ENCODE assay signal across 9 mouse cellular contexts in the genomic region with DNA sequence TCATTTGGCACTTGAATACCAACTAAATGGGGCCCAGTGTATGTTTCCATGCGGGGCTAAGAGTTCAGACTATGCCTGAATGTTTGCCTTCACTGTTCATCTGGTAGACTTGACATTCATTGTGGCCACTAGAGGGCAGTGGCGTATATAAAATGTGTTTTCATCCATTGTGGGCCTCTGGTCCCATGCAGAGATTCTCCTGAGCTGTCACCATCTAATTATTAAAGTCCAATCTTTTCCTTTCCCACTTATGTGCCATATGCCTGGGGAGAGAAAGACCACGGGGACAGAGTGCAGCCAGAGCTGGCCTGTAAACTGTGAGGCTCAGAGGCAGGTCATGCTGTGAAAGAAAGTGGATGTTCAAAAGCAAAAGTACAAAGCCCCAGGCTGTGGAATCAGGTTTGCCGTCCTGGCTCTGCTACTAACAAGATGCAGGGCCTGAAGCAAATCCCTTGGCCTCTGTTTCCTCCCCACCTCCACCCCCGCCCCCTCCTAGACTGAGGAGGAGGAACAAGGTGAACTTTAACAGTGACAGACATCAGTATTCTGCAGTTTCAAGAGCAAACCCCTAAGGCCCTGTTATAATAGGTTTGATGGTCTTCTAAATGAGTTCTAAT.
DNase-seq lines count a peak whose midpoint lies in the region; ATAC-seq and TF ChIP-seq lines count a peak whose summit lies in the region.
"Had no signal": no experiment of that assay in that cellular context is flagged by ENCODE, and none has a peak within 500 bp of the region (broad histone marks: within the 10 kb centered on the region; RNA-seq: fewer than 3 reads in every experiment).

No protein-coding gene starts in this region.

- H3K4me2 ChIP-seq in intestine, postnatal 0 days (replicated peaks; ENCODE audit: low read depth): no peak overlapping the region
- no peak overlapping the region for H3K4me2 ChIP-seq in midbrain, postnatal 0 days (ENCODE audit: low read depth, low read length, poor library complexity, severe bottlenecking)
- H3K4me2 ChIP-seq: embryonic facial prominence, embryonic 13.5 days had no signal

- H3K27ac ChIP-seq in intestine, postnatal 0 days (ENCODE audit: low read depth, low read length): no peak overlapping the region
- no peak overlapping the region for H3K27ac ChIP-seq in midbrain, postnatal 0 days (ENCODE audit: low read depth, low read length)
- H3K27ac ChIP-seq: embryonic facial prominence, embryonic 13.5 days had no signal

- H3K27me3 ChIP-seq in intestine, postnatal 0 days (replicated peaks; ENCODE audit: control insufficient read depth, insufficient read depth, low read length): no peaks in the 10 kb centered on the region
- H3K27me3 ChIP-seq in midbrain, postnatal 0 days (ENCODE audit: insufficient read depth, low read length): no peaks in the 10 kb centered on the region
- H3K27me3 ChIP-seq: embryonic facial prominence, embryonic 13.5 days had no signal

- no peaks in the 10 kb centered on the region for H3K9me3 ChIP-seq in intestine, postnatal 0 days (ENCODE audit: control insufficient read depth)
- no peaks in the 10 kb centered on the region for H3K9me3 ChIP-seq in midbrain, postnatal 0 days (ENCODE audit: low read length)
- H3K9me3 ChIP-seq: embryonic facial prominence, embryonic 13.5 days had no signal

- no peaks in the 10 kb centered on the region for H3K36me3 ChIP-seq in intestine, postnatal 0 days (ENCODE audit: control insufficient read depth, insufficient read depth)
- no peaks in the 10 kb centered on the region for H3K36me3 ChIP-seq in midbrain, postnatal 0 days (ENCODE audit: insufficient read depth, low read length)
- H3K36me3 ChIP-seq: embryonic facial prominence, embryonic 13.5 days had no signal

- H3K4me3 ChIP-seq in intestine, postnatal 0 days (ENCODE audit: low read depth, low read length): no peak overlapping the region
- no peak overlapping the region for H3K4me3 ChIP-seq in midbrain, postnatal 0 days (ENCODE audit: low read depth, low read length)
- H3K4me3 ChIP-seq: embryonic facial prominence, embryonic 13.5 days had no signal

- ATAC-seq in intestine, postnatal 0 days: no peak
- peak; percentile 52 for ATAC-seq in midbrain, postnatal 0 days (ENCODE audit: low FRiP score)

- WGBS in intestine, postnatal 0 days: 22% methylated on average over 5 of the region's 5 CpGs
- 4% methylated on average over 5 of the region's 5 CpGs for WGBS in midbrain, postnatal 0 days

- intact Hi-C loops in left cerebral cortex, postnatal 36 days (cut with DNase I): loop anchor here (2.0 kb wide), 2 partner anchors 193 to 255 kb away; no protein-coding TSS in a partner anchor

- H3K9ac ChIP-seq in intestine, postnatal 0 days (ENCODE audit: low read depth, low read length): no peak overlapping the region
- H3K9ac ChIP-seq in midbrain, postnatal 0 days (replicated peaks; ENCODE audit: low read length, poor library complexity, severe bottlenecking): no peak overlapping the region
- H3K9ac ChIP-seq: embryonic facial prominence, embryonic 13.5 days had no signal

- H3K4me1 ChIP-seq in intestine, postnatal 0 days (replicated peaks; ENCODE audit: control insufficient read depth, insufficient read depth, low read length): no peaks in the 10 kb centered on the region
- H3K4me1 ChIP-seq in midbrain, postnatal 0 days (ENCODE audit: insufficient read depth, low read length): peaks cover 2% of the 10 kb centered on the region; the same call in 1 of the 2 replicates

- peak; percentile 94 for TF ChIP-seq CTCF in intestine, postnatal 0 days (IDR thresholded peaks at IDR 0.05; ENCODE audit: low read depth)
- peak; percentile 95 for TF ChIP-seq CTCF in midbrain, postnatal 0 days (IDR thresholded peaks at IDR 0.05)

- peak; percentile 36 for DNase-seq in 3134 (ENCODE audit: extremely low read depth, insufficient read length, low spot score)
- DNase-seq in T-cell, adult 2 months (ENCODE audit: low spot score): peak; percentile 74
- DNase-seq in cerebellum, postnatal 25 days: peak; percentile 75 to 89
- peak; percentile 81 for DNase-seq in gastrocnemius, adult 18-20 months (ENCODE audit: low spot score)
- DNase-seq in left cerebral cortex, postnatal 36 days (ENCODE audit: low spot score in 2 of 2): peak; percentile 76 to 79
- DNase-seq in midbrain, postnatal 0 days (ENCODE audit: low spot score): peak; percentile 93
- peak; percentile 65 to 80 for DNase-seq in spleen, postnatal 36 days (ENCODE audit: low spot score in 2 of 2)

Comparison
In these comparisons a context has a peak if more than half of its experiments do, and no peak if none do; other contexts are left out.
1. DNase-seq: peak in every context shown above with its lines; median percentile 93 in midbrain, postnatal 0 days; 82 in cerebellum, postnatal 25 days; 81 in gastrocnemius, adult 18-20 months; 78 in left cerebral cortex, postnatal 36 days; 74 in T-cell, adult 2 months; 72 in spleen, postnatal 36 days; 36 in 3134.